Mouse (Mus musculus): Measurements from ENCODE around the gene Fgfr3. TPM values are rescaled to one million over a fixed set of nuclear protein-coding genes. Genes with fewer than 3 reads are reported as not detected.

The Fgfr3 gene
- polyA plus RNA-seq, 1 experiment: 1.6 TPM

- H3K4me3 ChIP-seq (replicated peaks; ENCODE audit: control insufficient read depth, low read depth, low read length): no peak overlapping the region
- TF ChIP-seq POLR2A (IDR thresholded peaks at IDR 0.05; ENCODE audit: borderline replicate concordance, control insufficient read depth, low read depth, low read length): no peak
- no peak for TF ChIP-seq CTCF (IDR thresholded peaks at IDR 0.05; ENCODE audit: control insufficient read depth, insufficient read depth, low read length)
- no peaks in the 10 kb centered on the region for H3K4me1 ChIP-seq (ENCODE audit: control insufficient read depth, insufficient read depth, low read length)
- 85% methylated on average over 4 of the region's 4 CpGs for WGBS
- H3K27ac ChIP-seq (ENCODE audit: control insufficient read depth, insufficient read depth, low read depth, low read length, poor library complexity): no peak overlapping the region
These were observed 19.1 kb downstream of the Fgfr3 start for GRCm38 (mm10) chr5:33740548-33740947.

- TF ChIP-seq CTCF (IDR thresholded peaks at IDR 0.05; ENCODE audit: control insufficient read depth, insufficient read depth, low read length): no peak
- no peak for TF ChIP-seq POLR2A (IDR thresholded peaks at IDR 0.05; ENCODE audit: borderline replicate concordance, control insufficient read depth, low read depth, low read length)
- Histone ChIP-seq H3K4me1 (ENCODE audit: control insufficient read depth, insufficient read depth, low read length) (no peaks in the 10 kb centered on the region), H3K4me3 (replicated peaks; ENCODE audit: control insufficient read depth, low read depth, low read length) (no peak overlapping the region), H3K27ac (ENCODE audit: control insufficient read depth, insufficient read depth, low read depth, low read length, poor library complexity) (no peak overlapping the region)
- 92% methylated on average over 8 of the region's 8 CpGs for WGBS
These were observed 22.0 kb downstream of the Fgfr3 start for GRCm38 (mm10) chr5:33743481-33743880.

- H3K4me1 ChIP-seq (ENCODE audit: control insufficient read depth, insufficient read depth, low read length): no peaks in the 10 kb centered on the region; the same call in 1 of the 2 replicates
- H3K4me3 ChIP-seq (replicated peaks; ENCODE audit: control insufficient read depth, low read depth, low read length): no peak overlapping the region
- no peak overlapping the region for H3K27ac ChIP-seq (ENCODE audit: control insufficient read depth, insufficient read depth, low read depth, low read length, poor library complexity)
- no peak for TF ChIP-seq CTCF (IDR thresholded peaks at IDR 0.05; ENCODE audit: control insufficient read depth, insufficient read depth, low read length)
- TF ChIP-seq POLR2A (IDR thresholded peaks at IDR 0.05; ENCODE audit: borderline replicate concordance, control insufficient read depth, low read depth, low read length): no peak
These were observed 55.7 kb downstream of the Fgfr3 start for GRCm38 (mm10) chr5:33777195-33777594.

- no peak for TF ChIP-seq POLR2A (IDR thresholded peaks at IDR 0.05; ENCODE audit: borderline replicate concordance, control insufficient read depth, low read depth, low read length)
- no peak for TF ChIP-seq CTCF (IDR thresholded peaks at IDR 0.05; ENCODE audit: control insufficient read depth, insufficient read depth, low read length)
- H3K4me1 ChIP-seq (ENCODE audit: control insufficient read depth, insufficient read depth, low read length): no peaks in the 10 kb centered on the region; the same call in 1 of the 2 replicates
- 5% methylated on average over 11 of the region's 11 CpGs for WGBS
These were observed 60.5 kb downstream of the Fgfr3 start for GRCm38 (mm10) chr5:33781964-33782344.

GRCm38 (mm10) chr5:33782345-33782998 lies 61.0 kb downstream of the Fgfr3 start, which contains the start of gene Letm1:
Gene Letm1, minus strand, starts transcription at chr5:33782817.
- no peak for TF ChIP-seq CTCF (IDR thresholded peaks at IDR 0.05; ENCODE audit: control insufficient read depth, insufficient read depth, low read length)
- TF ChIP-seq POLR2A (IDR thresholded peaks at IDR 0.05; ENCODE audit: borderline replicate concordance, control insufficient read depth, low read depth, low read length): peak; percentile 83; the same call in 1 of the 2 replicates
- Histone ChIP-seq H3K27ac (ENCODE audit: control insufficient read depth, insufficient read depth, low read depth, low read length, poor library complexity) (peak within 1 kb of the TSS; percentile 83), H3K4me1 (ENCODE audit: control insufficient read depth, insufficient read depth, low read length) (no peaks in the 10 kb centered on the region; the same call in 1 of the 2 replicates), H3K4me3 (replicated peaks; ENCODE audit: control insufficient read depth, low read depth, low read length) (peak within 1 kb of the TSS; percentile 81)
- under 1% methylated on average over 65 of the region's 65 CpGs for WGBS

More at GRCm38 (mm10) chr5:33781964-33782344, 60.5 kb downstream of the Fgfr3 start:
- peak overlapping the region; percentile 81 for H3K4me3 ChIP-seq (replicated peaks; ENCODE audit: control insufficient read depth, low read depth, low read length)
- peak overlapping the region; percentile 83 for H3K27ac ChIP-seq (ENCODE audit: control insufficient read depth, insufficient read depth, low read depth, low read length, poor library complexity)

GRCm38 (mm10) chr5:33782999-33783390 lies 61.5 kb downstream of the Fgfr3 start:
- WGBS: 11% methylated on average over 6 of the region's 6 CpGs
- H3K27ac ChIP-seq (ENCODE audit: control insufficient read depth, insufficient read depth, low read depth, low read length, poor library complexity): no peak overlapping the region
- TF ChIP-seq POLR2A (IDR thresholded peaks at IDR 0.05; ENCODE audit: borderline replicate concordance, control insufficient read depth, low read depth, low read length) (no peak), CTCF (IDR thresholded peaks at IDR 0.05; ENCODE audit: control insufficient read depth, insufficient read depth, low read length) (no peak)
- peak overlapping the region; percentile 81 for H3K4me3 ChIP-seq (replicated peaks; ENCODE audit: control insufficient read depth, low read depth, low read length)
- H3K4me1 ChIP-seq (ENCODE audit: control insufficient read depth, insufficient read depth, low read length): no peaks in the 10 kb centered on the region; the same call in 1 of the 2 replicates

Other genes starting within 250 kb of the Fgfr3 start
- gene Fam53a, start 92.0 kb upstream of the Fgfr3 start, polyA plus RNA-seq (2011; ENCODE audit: insufficient read depth, insufficient read length, low replicate concordance, missing spikeins): 6.6 and 11.1 TPM in 2 replicates
- not detected in 2 replicates for gene Gm9903, start 91.7 kb upstream of the Fgfr3 start, polyA plus RNA-seq (2011; ENCODE audit: insufficient read depth, insufficient read length, low replicate concordance, missing spikeins)
- 194 and 275 TPM in 2 replicates for gene Slbp, start 69.1 kb upstream of the Fgfr3 start, polyA plus RNA-seq (2011; ENCODE audit: insufficient read depth, insufficient read length, low replicate concordance, missing spikeins)
- 237 and 249 TPM in 2 replicates for gene Tacc3, start 63.5 kb upstream of the Fgfr3 start, polyA plus RNA-seq (2011; ENCODE audit: insufficient read depth, insufficient read length, low replicate concordance, missing spikeins)
- 8.4 and 9.7 TPM in 2 replicates for gene Tmem129, start 63.3 kb upstream of the Fgfr3 start, polyA plus RNA-seq (2011; ENCODE audit: insufficient read depth, insufficient read length, low replicate concordance, missing spikeins)
- gene Letm1, start 61.1 kb downstream of the Fgfr3 start, polyA plus RNA-seq (2011; ENCODE audit: insufficient read depth, insufficient read length, low replicate concordance, missing spikeins): 10.9 and 11.9 TPM in 2 replicates
- 28.9 and 43.4 TPM in 2 replicates for gene Nsd2, start 99.1 kb downstream of the Fgfr3 start, polyA plus RNA-seq (2011; ENCODE audit: insufficient read depth, insufficient read length, low replicate concordance, missing spikeins)
- gene Nelfa, start 214.7 kb downstream of the Fgfr3 start, polyA plus RNA-seq (2011; ENCODE audit: insufficient read depth, insufficient read length, low replicate concordance, missing spikeins): 10.4 and 14.6 TPM in 2 replicates

All from bone marrow, adult 2 months (tissue).